Mouse (Mus musculus) cerebellum, adult 2 months (tissue): ENCODE data around the gene Syne1.

Source experiments
- CTCF ChIP-seq: fragments of 200-500 bp; IDR thresholded peaks from 2 replicates; pipeline ENCODE4 v1.5.1; 2011; ENCODE audit warnings: low read depth, mild to moderate bottlenecking, control low read depth, low read length, moderate library complexity, borderline replicate concordance; ENCODE audit not compliant: insufficient read depth
- POLR2A ChIP-seq: fragments of 200-500 bp; IDR thresholded peaks from 2 replicates; pipeline ENCODE4 v1.6.1; 2011; ENCODE audit warnings: low read length, control low read depth, borderline replicate concordance; ENCODE audit not compliant: insufficient read depth

DNA sequence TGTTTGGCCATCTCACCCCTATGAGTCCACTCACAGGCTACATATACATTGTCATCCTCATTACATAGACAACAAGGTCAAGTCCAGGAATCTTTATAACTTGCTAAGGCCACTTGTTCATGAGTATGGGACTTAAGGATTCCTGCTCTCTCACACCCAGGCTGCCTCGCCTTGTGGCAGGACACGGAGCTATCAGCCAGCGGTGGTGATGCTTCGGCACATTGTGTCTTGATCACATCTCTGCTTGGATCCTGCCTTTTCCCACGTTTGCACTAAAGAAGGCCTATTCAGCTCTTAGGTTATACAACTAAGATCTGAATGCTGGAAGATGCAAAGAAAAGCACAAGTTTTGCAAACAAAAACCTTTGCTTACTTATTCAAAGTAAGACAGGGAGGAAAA, 345.7 kb downstream of the Syne1 start:
- TF ChIP-seq POLR2A, result no peak
- TF ChIP-seq CTCF, result no peak
